Mouse (Mus musculus): Measurements from ENCODE around the gene Catsperz.

Gene Catsperz

GRCm38 (mm10) chr19:6922901-6923735 lies 2.1 kb downstream of the Catsperz start:
- DNase-seq: no peak

GRCm38 (mm10) chr19:6921647-6922567 lies 3.3 kb downstream of the Catsperz start, which contains the start of gene Esrra:
TSS of gene Esrra (minus strand) at chr19:6921813.
- DNase-seq: peak; percentile 99

GRCm38 (mm10) chr19:6920741-6921636 lies 4.2 kb downstream of the Catsperz start:
- peak; percentile 70 for DNase-seq

DNA sequence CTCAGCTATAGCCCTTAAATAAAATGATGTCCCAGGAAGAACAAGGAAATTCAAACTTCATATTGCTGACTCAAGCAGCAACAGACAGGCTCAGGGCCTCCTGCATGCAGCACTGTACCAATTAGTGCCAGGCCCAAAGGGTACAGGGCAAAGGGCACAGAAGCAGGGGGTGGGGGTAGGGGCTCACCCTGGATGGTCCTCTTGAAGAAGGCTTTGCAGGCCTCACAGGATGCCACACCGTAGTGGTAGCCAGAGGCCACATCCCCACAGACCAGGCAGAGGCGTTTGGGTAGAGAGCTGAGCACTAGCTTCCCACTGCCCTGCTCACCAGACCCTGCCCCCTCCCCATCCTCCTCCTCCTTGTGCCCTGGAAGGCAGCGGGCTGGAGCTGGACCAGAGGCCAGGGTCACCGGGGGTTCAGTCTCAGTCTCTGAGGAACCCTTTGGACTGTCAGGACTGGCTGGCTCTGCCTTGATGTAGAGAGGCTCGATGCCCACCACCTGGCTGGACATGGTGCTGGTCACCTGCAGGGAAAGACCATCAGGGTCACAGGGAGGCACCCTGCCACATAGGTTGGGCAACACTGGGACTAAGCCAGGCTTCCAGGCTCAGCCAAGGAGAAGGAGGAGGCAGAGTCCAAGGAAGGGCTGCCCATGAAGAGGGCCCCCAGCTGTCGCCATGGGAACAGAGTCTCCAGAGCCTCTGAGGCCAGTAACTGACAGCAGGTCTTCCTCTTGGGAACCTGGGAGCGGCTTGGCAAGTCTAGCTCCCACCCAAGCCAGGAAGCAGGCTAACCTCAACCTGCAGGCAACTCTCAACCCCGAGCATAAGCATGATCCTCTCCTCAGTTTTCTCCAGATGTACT lies 5.1 kb downstream of the Catsperz start:
- peak; percentile 67 for DNase-seq

DNA sequence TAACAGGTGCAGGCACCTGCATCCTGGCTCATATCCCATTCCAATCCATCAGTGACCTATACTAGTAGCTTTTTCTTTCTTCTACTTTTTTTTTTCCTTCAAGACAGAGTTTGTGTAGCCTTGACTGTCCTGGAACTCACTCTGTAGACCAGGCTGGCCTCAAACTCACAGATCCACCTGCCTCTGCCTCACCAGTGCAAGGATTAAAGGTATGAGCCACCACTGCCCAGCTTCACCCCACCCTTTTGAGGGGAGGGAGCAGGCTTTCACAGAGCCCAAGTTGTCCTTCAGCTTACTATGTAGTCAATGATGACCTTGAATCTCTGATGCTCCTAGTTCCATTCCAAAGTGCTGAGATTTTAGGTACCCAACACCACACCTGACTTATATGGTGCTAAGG lies 5.7 kb downstream of the Catsperz start:
- no peak for DNase-seq

GRCm38 (mm10) chr19:6918321-6918720 lies 6.9 kb downstream of the Catsperz start:
- no peak for DNase-seq

GRCm38 (mm10) chr19:6916496-6916895 lies 8.7 kb downstream of the Catsperz start:
- no peak for DNase-seq

- DNase-seq: no peak
Observed at GRCm38 (mm10) chr19:6915276-6915675, 9.9 kb downstream of the Catsperz start.

DNA sequence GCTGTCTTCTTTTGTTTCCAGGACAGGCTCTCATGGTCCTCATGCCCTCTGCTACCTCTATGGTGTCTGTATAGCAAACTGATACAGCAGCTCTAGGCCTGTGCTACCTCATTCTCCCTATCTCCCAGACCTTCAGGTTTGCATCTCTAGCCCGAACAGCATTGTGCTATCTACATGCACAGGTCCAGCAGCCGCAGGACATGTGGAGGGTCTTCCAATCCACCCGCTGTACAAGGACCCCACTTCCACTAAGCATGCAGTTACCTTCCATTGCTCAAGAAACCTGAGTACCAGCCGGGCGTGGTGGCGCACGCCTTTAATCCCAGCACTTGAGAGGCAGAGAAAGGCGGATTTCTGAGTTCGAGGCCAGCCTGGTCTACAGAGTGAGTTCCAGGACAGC lies 10.6 kb downstream of the Catsperz start:
- DNase-seq: no peak

- no peak for DNase-seq
Observed at GRCm38 (mm10) chr19:6913991-6914390, 11.2 kb downstream of the Catsperz start.

- DNase-seq: no peak
Observed at GRCm38 (mm10) chr19:6913036-6913435, 12.1 kb downstream of the Catsperz start.

GRCm38 (mm10) chr19:6912205-6912970 lies 12.8 kb downstream of the Catsperz start:
- no peak for DNase-seq

- DNase-seq: no peak
Observed at GRCm38 (mm10) chr19:6911101-6912074, 13.8 kb downstream of the Catsperz start.

GRCm38 (mm10) chr19:6910306-6910705 lies 14.9 kb downstream of the Catsperz start:
- DNase-seq: peak; percentile 70

DNA sequence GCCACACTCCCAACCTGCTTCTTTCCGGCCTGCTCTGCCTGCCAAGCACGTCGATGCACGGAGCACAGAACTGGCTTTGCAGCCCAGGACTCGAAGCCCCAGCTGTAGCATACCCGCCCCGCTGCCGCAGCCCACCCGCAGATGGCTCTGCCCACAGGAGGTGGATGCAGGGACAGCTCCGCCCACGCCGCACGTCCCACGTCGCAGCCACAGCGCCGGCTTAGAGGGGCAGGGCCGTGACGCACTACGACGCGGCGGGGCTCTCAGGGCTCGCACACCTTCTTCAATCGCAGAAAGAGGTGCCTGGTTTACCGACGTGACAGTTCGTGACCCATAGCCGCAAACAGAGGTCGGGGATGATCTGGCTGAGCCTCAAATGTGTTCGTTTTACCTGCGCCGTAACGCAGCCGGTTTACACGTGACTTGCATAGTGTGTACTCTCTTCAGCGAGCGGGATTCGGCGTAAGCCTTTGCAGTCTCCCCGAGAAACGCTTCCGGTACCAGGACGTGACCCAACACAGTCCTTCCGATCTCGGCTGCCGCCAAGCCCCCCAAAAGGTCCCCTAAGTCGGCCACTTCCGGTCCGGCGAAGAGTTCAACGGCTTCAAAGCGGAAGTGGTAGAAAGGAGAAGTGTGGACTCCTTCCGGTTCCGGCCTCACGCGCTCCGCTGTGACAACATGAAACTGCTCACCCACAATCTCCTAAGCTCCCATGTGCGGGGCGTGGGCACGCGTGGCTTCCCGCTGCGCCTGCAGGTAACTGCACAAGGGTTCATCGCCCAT lies 15.5 kb downstream of the Catsperz start, which contains the start of the genes Trmt112 and Prdx5:
TSS of gene Trmt112 (plus strand) at position 192 of the 783 bp plus-strand sequence.
TSS of gene Prdx5 (minus strand) at position 600 of the 783 bp plus-strand sequence.
- peak; percentile 98 for DNase-seq

- no peak for DNase-seq
Observed at GRCm38 (mm10) chr19:6909021-6909420, 16.2 kb downstream of the Catsperz start.

GRCm38 (mm10) chr19:6907811-6908540 lies 17.2 kb downstream of the Catsperz start:
- DNase-seq: no peak

- DNase-seq: no peak
Observed at GRCm38 (mm10) chr19:6907094-6907493, 18.1 kb downstream of the Catsperz start.

Measured in retina, postnatal 1 day (tissue).